Mouse (Mus musculus): ENCODE results near the gene Fosb. TPM values are rescaled to one million over a fixed set of nuclear protein-coding genes. Genes with fewer than 3 reads are reported as not detected.

Gene Fosb
- total and polyA plus RNA-seq, 2 experiments = 0.06 to 0.09 TPM

GRCm38 (mm10) chr7:19338060-19338459 lies 28.2 kb upstream of the Fosb start:
- Histone ChIP-seq H3K9ac (ENCODE audit: low read depth, low read length) (no peak overlapping the region), H3K4me1 (ENCODE audit: control insufficient read depth, insufficient read depth, low read length) (peaks cover 1% of the 10 kb centered on the region; the same call in 1 of the 2 replicates), H3K27me3 (ENCODE audit: control insufficient read depth, insufficient read depth, low read length) (0 out of 2 replicates have a peak, but pooled peaks cover 2% of the 10 kb centered on the region), H3K27ac (replicated peaks; ENCODE audit: insufficient read depth, low read depth, low read length) (no peak overlapping the region), H3K36me3 (ENCODE audit: control insufficient read depth, insufficient read depth, low read length) (no peaks in the 10 kb centered on the region), H3K79me2 (ENCODE audit: control insufficient read depth, insufficient read depth, low read length) (no peaks in the 10 kb centered on the region), H3K4me3 (ENCODE audit: insufficient read depth, low read depth, low read length) (no peak overlapping the region)
- no peak for TF ChIP-seq POLR2A (IDR thresholded peaks at IDR 0.05; ENCODE audit: extremely low read depth, insufficient read depth, low read length)
- no peak for TF ChIP-seq CTCF (IDR thresholded peaks at IDR 0.05; ENCODE audit: low read depth, low read length)
- WGBS = 52% methylated on average over 2 of the region's 2 CpGs
- DNase-seq (ENCODE audit: extremely low read depth, low read depth, low spot score) = peak; percentile 42

- Histone ChIP-seq H3K4me3 (ENCODE audit: insufficient read depth, low read depth, low read length) (no peak overlapping the region), H3K79me2 (ENCODE audit: control insufficient read depth, insufficient read depth, low read length) (no peaks in the 10 kb centered on the region), H3K27ac (replicated peaks; ENCODE audit: insufficient read depth, low read depth, low read length) (no peak overlapping the region), H3K27me3 (ENCODE audit: control insufficient read depth, insufficient read depth, low read length) (0 out of 2 replicates have a peak, but pooled peaks cover 2% of the 10 kb centered on the region), H3K4me1 (ENCODE audit: control insufficient read depth, insufficient read depth, low read length) (peaks cover 1% of the 10 kb centered on the region; the same call in 1 of the 2 replicates), H3K36me3 (ENCODE audit: control insufficient read depth, insufficient read depth, low read length) (no peaks in the 10 kb centered on the region), H3K9ac (ENCODE audit: low read depth, low read length) (no peak overlapping the region)
- no peak for DNase-seq (ENCODE audit: extremely low read depth, low read depth, low spot score)
- TF ChIP-seq POLR2A (IDR thresholded peaks at IDR 0.05; ENCODE audit: extremely low read depth, insufficient read depth, low read length) (no peak), CTCF (IDR thresholded peaks at IDR 0.05; ENCODE audit: low read depth, low read length) (no peak)
- WGBS = 78% methylated on average over 10 of the region's 10 CpGs
These were observed 27.3 kb upstream of the Fosb start for GRCm38 (mm10) chr7:19337122-19337521.

GRCm38 (mm10) chr7:19335583-19335982 lies 25.7 kb upstream of the Fosb start:
- Histone ChIP-seq H3K4me3 (ENCODE audit: insufficient read depth, low read depth, low read length) (no peak overlapping the region), H3K79me2 (ENCODE audit: control insufficient read depth, insufficient read depth, low read length) (no peaks in the 10 kb centered on the region), H3K4me1 (ENCODE audit: control insufficient read depth, insufficient read depth, low read length) (peaks cover 1% of the 10 kb centered on the region; the same call in 1 of the 2 replicates), H3K27me3 (ENCODE audit: control insufficient read depth, insufficient read depth, low read length) (no peaks in the 10 kb centered on the region), H3K36me3 (ENCODE audit: control insufficient read depth, insufficient read depth, low read length) (no peaks in the 10 kb centered on the region), H3K27ac (replicated peaks; ENCODE audit: insufficient read depth, low read depth, low read length) (no peak overlapping the region), H3K9ac (ENCODE audit: low read depth, low read length) (no peak overlapping the region)
- TF ChIP-seq CTCF (IDR thresholded peaks at IDR 0.05; ENCODE audit: low read depth, low read length) (no peak), POLR2A (IDR thresholded peaks at IDR 0.05; ENCODE audit: extremely low read depth, insufficient read depth, low read length) (no peak)
- WGBS = 40% methylated on average over 3 of the region's 3 CpGs
- DNase-seq (ENCODE audit: extremely low read depth, low read depth, low spot score) = peak; percentile 65

- DNase-seq (ENCODE audit: extremely low read depth, low read depth, low spot score) = no peak
- no peak for TF ChIP-seq CTCF (IDR thresholded peaks at IDR 0.05; ENCODE audit: low read depth, low read length)
- TF ChIP-seq POLR2A (IDR thresholded peaks at IDR 0.05; ENCODE audit: extremely low read depth, insufficient read depth, low read length) = no peak
- WGBS = under 1% methylated on average over 52 of the region's 52 CpGs
- Histone ChIP-seq H3K79me2 (ENCODE audit: control insufficient read depth, insufficient read depth, low read length) (no peaks in the 10 kb centered on the region), H3K9ac (ENCODE audit: low read depth, low read length) (peak overlapping the region; percentile 76), H3K36me3 (ENCODE audit: control insufficient read depth, insufficient read depth, low read length) (no peaks in the 10 kb centered on the region), H3K4me1 (ENCODE audit: control insufficient read depth, insufficient read depth, low read length) (peaks cover 1% of the 10 kb centered on the region; the same call in 1 of the 2 replicates), H3K27ac (replicated peaks; ENCODE audit: insufficient read depth, low read depth, low read length) (peak overlapping the region; percentile 30), H3K4me3 (ENCODE audit: insufficient read depth, low read depth, low read length) (peak overlapping the region; percentile 52), H3K27me3 (ENCODE audit: control insufficient read depth, insufficient read depth, low read length) (no peaks in the 10 kb centered on the region)
These were observed 23.0 kb upstream of the Fosb start for GRCm38 (mm10) chr7:19332709-19333352.

- 90% methylated on average over 2 of the region's 2 CpGs for WGBS
- H3K36me3 ChIP-seq (ENCODE audit: control insufficient read depth, insufficient read depth, low read length) = no peaks in the 10 kb centered on the region
- H3K27me3 ChIP-seq (ENCODE audit: control insufficient read depth, insufficient read depth, low read length) = no peaks in the 10 kb centered on the region
- no peak overlapping the region for H3K9ac ChIP-seq (ENCODE audit: low read depth, low read length)
- H3K27ac ChIP-seq (replicated peaks; ENCODE audit: insufficient read depth, low read depth, low read length) = no peak overlapping the region
- DNase-seq (ENCODE audit: extremely low read depth, low read depth, low spot score) = no peak
- no peak overlapping the region for H3K4me3 ChIP-seq (ENCODE audit: insufficient read depth, low read depth, low read length)
- H3K4me1 ChIP-seq (ENCODE audit: control insufficient read depth, insufficient read depth, low read length) = peaks cover 4% of the 10 kb centered on the region; the same call in 1 of the 2 replicates
- no peak for TF ChIP-seq POLR2A (IDR thresholded peaks at IDR 0.05; ENCODE audit: extremely low read depth, insufficient read depth, low read length)
- no peak for TF ChIP-seq CTCF (IDR thresholded peaks at IDR 0.05; ENCODE audit: low read depth, low read length)
- H3K79me2 ChIP-seq (ENCODE audit: control insufficient read depth, insufficient read depth, low read length) = no peaks in the 10 kb centered on the region
These were observed 22.1 kb upstream of the Fosb start for GRCm38 (mm10) chr7:19331910-19332309.

- Histone ChIP-seq H3K4me1 (ENCODE audit: control insufficient read depth, insufficient read depth, low read length) (peaks cover 4% of the 10 kb centered on the region; the same call in 1 of the 2 replicates), H3K9ac (ENCODE audit: low read depth, low read length) (no peak overlapping the region), H3K27me3 (ENCODE audit: control insufficient read depth, insufficient read depth, low read length) (no peaks in the 10 kb centered on the region), H3K79me2 (ENCODE audit: control insufficient read depth, insufficient read depth, low read length) (no peaks in the 10 kb centered on the region), H3K27ac (replicated peaks; ENCODE audit: insufficient read depth, low read depth, low read length) (no peak overlapping the region), H3K36me3 (ENCODE audit: control insufficient read depth, insufficient read depth, low read length) (no peaks in the 10 kb centered on the region), H3K4me3 (ENCODE audit: insufficient read depth, low read depth, low read length) (no peak overlapping the region)
- no peak for DNase-seq (ENCODE audit: extremely low read depth, low read depth, low spot score)
- TF ChIP-seq POLR2A (IDR thresholded peaks at IDR 0.05; ENCODE audit: extremely low read depth, insufficient read depth, low read length) (no peak), CTCF (IDR thresholded peaks at IDR 0.05; ENCODE audit: low read depth, low read length) (peak; percentile 23; the same call in 1 of the 2 replicates)
These were observed 18.6 kb upstream of the Fosb start for GRCm38 (mm10) chr7:19328425-19328824.

Measured in liver, adult 2 months (tissue).